Mouse (Mus musculus) intestine, embryonic 15.5 days (tissue): Measurements from ENCODE around the gene Adgra3. TPM values are rescaled to one million over a fixed set of nuclear protein-coding genes. Genes with fewer than 3 reads are reported as not detected.

Experiments
- ATAC-seq: fragments of 200-750 bp; cut with Nextera tagmentation; 2 replicates; pipeline ENCODE4 v1.8.0; 2017; ENCODE audit warnings: moderate TSS enrichment, moderate library complexity
- H3K27ac ChIP-seq: fragments of 300-500 bp; sonication (generic); 2 replicates; pipeline ENCODE4 v1.5.1; 2015; ENCODE audit warnings: mild to moderate bottlenecking, inconsistent platforms
- H3K27me3 ChIP-seq: fragments of 300-500 bp; sonication (generic); replicated peaks from 2 replicates; pipeline ENCODE4 v1.6.1; 2015; ENCODE audit warnings: inconsistent platforms
- H3K36me3 ChIP-seq: fragments of 300-500 bp; sonication (generic); 2 replicates; pipeline ENCODE4 v1.6.1; 2015; ENCODE audit warnings: inconsistent platforms
- H3K4me1 ChIP-seq: fragments of 300-500 bp; sonication (generic); replicated peaks from 2 replicates; pipeline ENCODE4 v1.6.1; 2015; ENCODE audit warnings: inconsistent platforms
- H3K4me2 ChIP-seq: fragments of 300-500 bp; sonication (generic); replicated peaks from 2 replicates; pipeline ENCODE4 v1.6.1; 2015; ENCODE audit warnings: mild to moderate bottlenecking, inconsistent platforms
- H3K4me3 ChIP-seq: fragments of 300-500 bp; sonication (generic); replicated peaks from 2 replicates; pipeline ENCODE4 v1.5.1; 2015; ENCODE audit warnings: inconsistent platforms
- H3K9ac ChIP-seq: fragments of 300-500 bp; sonication (generic); 2 replicates; pipeline ENCODE4 v1.6.1; 2015; ENCODE audit warnings: inconsistent platforms
- H3K9me3 ChIP-seq: fragments of 300-500 bp; sonication (generic); 2 replicates; pipeline ENCODE4 v1.6.1; 2016; ENCODE audit warnings: inconsistent platforms
- WGBS: fragments of 180-500 bp; shearing (Covaris S2); methylation state at CpG from one replicate; pipeline ENCODE4 v1.1.7; 2015; 5-methylcytosine and 5-hydroxymethylcytosine counted together
- polyA plus RNA-seq: library from polyadenylated mRNA; unstranded; fragments of >200 nt; fragmentation: Nextera tagmentation; extraction: Ambion mirVana; gene quantifications from 2 replicates; pipeline ENCODE4 v1.2.1, GENCODE M21; 2015

Adgra3 gene
- polyA plus RNA-seq, 1 experiment from 2014 or later = 19.3 TPM

DNA sequence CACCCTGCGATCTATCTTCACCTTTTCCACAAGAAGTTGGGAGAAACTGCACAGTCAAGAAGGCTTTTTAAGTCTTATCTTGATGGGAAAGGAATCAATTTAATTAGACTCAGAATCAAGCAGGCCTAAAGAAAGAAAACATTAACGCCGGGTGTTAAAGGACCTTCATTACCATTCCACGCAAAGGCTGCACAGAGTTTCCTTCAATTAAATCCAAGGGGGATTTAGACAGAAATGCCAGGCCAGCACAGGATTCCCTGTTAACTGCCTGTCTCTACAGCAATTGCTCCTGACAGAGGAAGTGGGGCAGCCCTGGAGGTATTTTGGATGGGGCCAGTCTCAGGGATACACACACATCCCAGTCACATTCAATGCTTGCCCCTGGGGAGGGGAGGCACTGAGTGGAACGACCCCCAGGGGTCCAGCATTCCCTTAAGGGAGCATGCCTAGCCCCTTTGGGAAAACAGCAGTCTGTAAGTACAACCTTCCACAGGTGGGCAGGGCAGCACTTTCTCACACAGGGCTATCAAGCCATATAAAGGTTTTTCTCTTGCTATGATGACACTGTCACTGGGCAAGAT, 10.4 kb downstream of the Adgra3 start:
- Histone ChIP-seq H3K9ac (no peak overlapping the region), H3K27ac (no peak overlapping the region), H3K27me3 (no peaks in the 10 kb centered on the region), H3K36me3 (no peaks in the 10 kb centered on the region), H3K9me3 (no peaks in the 10 kb centered on the region), H3K4me2 (no peak overlapping the region), H3K4me3 (no peak overlapping the region), H3K4me1 (peaks cover 8% of the 10 kb centered on the region; the same call in 1 of the 2 replicates)
- ATAC-seq = peak; percentile 47
- 67% methylated on average over 5 of the region's 5 CpGs for WGBS

DNA sequence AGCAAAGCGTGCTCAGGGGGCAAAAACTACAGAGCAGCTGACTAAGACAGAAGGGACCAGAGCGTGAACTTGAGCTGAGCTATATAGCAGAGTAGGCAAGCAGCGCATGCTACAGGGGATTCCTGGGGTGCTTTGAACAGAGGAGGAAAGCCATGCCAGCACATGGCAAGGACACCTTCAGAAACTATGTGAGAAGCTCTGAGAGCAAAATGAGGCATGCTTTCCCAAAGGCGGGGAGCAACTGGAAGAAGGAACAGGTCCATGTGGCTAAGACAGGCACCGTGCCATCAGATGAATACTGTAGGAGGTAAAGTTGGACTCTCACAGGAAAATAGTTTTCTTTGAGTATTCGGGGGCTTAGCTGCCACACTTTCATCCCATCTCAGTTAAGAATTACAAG, 13.6 kb downstream of the Adgra3 start:
- WGBS = 91% methylated on average over 6 of the region's 6 CpGs
- ATAC-seq = no peak
- Histone ChIP-seq H3K4me1 (peaks cover 2% of the 10 kb centered on the region; the same call in 1 of the 2 replicates), H3K4me3 (no peak overlapping the region), H3K27me3 (no peaks in the 10 kb centered on the region), H3K9ac (no peak overlapping the region), H3K27ac (no peak overlapping the region), H3K9me3 (no peaks in the 10 kb centered on the region), H3K36me3 (no peaks in the 10 kb centered on the region), H3K4me2 (no peak overlapping the region)

GRCm38 (mm10) chr5:50043677-50044076, 15.1 kb downstream of the Adgra3 start:
- H3K9ac ChIP-seq = no peak overlapping the region
- no peaks in the 10 kb centered on the region for H3K27me3 ChIP-seq
- H3K36me3 ChIP-seq = no peaks in the 10 kb centered on the region
- ATAC-seq = no peak
- H3K9me3 ChIP-seq = no peaks in the 10 kb centered on the region
- H3K4me3 ChIP-seq = no peak overlapping the region
- H3K27ac ChIP-seq = no peak overlapping the region
- WGBS = 86% methylated on average over 4 of the region's 4 CpGs
- H3K4me1 ChIP-seq = peaks cover 2% of the 10 kb centered on the region; the same call in 1 of the 2 replicates
- H3K4me2 ChIP-seq = no peak overlapping the region

GRCm38 (mm10) chr5:50042274-50042943, 16.4 kb downstream of the Adgra3 start:
- no peaks in the 10 kb centered on the region for H3K9me3 ChIP-seq
- H3K27ac ChIP-seq = no peak overlapping the region
- no peaks in the 10 kb centered on the region for H3K36me3 ChIP-seq
- WGBS = 54% methylated on average over 7 of the region's 7 CpGs
- no peak overlapping the region for H3K4me3 ChIP-seq
- no peaks in the 10 kb centered on the region for H3K27me3 ChIP-seq
- H3K4me1 ChIP-seq = peaks cover 2% of the 10 kb centered on the region
- no peak overlapping the region for H3K4me2 ChIP-seq
- no peak overlapping the region for H3K9ac ChIP-seq
- ATAC-seq = no peak

DNA sequence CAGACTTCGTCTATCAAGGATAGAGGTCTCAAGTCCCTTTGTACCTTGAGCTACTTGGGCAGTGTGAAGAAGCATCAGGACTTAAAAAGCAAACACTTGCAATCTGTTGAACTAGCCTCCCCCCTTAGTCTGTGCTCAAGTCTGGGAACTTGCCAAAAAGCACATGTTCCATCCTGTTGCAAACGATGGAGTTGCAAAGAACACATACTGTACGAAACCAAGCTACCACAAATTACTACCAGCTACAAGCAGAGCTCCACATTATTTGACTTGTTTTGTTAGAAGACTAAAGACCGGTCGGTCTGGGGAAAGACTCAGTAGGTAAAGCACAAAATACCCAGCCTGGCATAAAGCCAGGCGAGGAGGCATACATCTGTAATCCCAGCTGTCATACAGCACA, 19.3 kb downstream of the Adgra3 start:
- H3K4me2 ChIP-seq = no peak overlapping the region
- no peaks in the 10 kb centered on the region for H3K36me3 ChIP-seq
- no peaks in the 10 kb centered on the region for H3K27me3 ChIP-seq
- no peak for ATAC-seq
- no peaks in the 10 kb centered on the region for H3K9me3 ChIP-seq
- no peak overlapping the region for H3K4me3 ChIP-seq
- peaks cover 14% of the 10 kb centered on the region for H3K4me1 ChIP-seq
- WGBS = 70% methylated on average over 6 of the region's 6 CpGs
- H3K27ac ChIP-seq = no peak overlapping the region
- H3K9ac ChIP-seq = no peak overlapping the region

DNA sequence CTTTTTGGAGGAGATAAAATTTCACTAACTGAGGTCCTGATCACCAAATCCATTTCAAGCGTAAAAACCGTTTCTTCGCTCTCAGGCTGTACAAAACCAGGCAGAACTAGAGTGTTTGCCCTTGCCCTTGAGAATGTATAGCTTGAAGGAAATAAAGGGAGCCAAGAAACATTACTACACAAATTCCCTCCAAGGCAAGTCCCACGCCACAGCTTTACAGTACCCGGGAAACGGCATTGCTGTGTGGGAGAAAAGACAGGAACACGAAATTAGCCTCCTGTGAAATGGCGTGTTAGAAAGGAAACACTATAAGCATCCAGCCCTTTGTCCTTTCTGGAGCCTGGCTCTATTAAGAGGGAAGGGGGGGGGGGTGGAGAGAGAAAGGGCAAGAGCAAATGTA, 21.1 kb downstream of the Adgra3 start:
- no peak for ATAC-seq
- H3K27me3 ChIP-seq = no peaks in the 10 kb centered on the region
- no peaks in the 10 kb centered on the region for H3K9me3 ChIP-seq
- peaks cover 21% of the 10 kb centered on the region for H3K4me1 ChIP-seq
- 74% methylated on average over 8 of the region's 8 CpGs for WGBS
- H3K4me2 ChIP-seq = no peak overlapping the region
- H3K4me3 ChIP-seq = no peak overlapping the region
- no peaks in the 10 kb centered on the region for H3K36me3 ChIP-seq
- no peak overlapping the region for H3K9ac ChIP-seq
- H3K27ac ChIP-seq = no peak overlapping the region

GRCm38 (mm10) chr5:50034900-50035514, 23.8 kb downstream of the Adgra3 start:
- no peaks in the 10 kb centered on the region for H3K36me3 ChIP-seq
- no peak for ATAC-seq
- no peaks in the 10 kb centered on the region for H3K9me3 ChIP-seq
- WGBS = 83% methylated on average over 8 of the region's 8 CpGs
- no peaks in the 10 kb centered on the region for H3K27me3 ChIP-seq
- no peak overlapping the region for H3K4me3 ChIP-seq
- H3K4me2 ChIP-seq = no peak overlapping the region
- peaks cover 26% of the 10 kb centered on the region for H3K4me1 ChIP-seq
- no peak overlapping the region for H3K9ac ChIP-seq
- H3K27ac ChIP-seq = no peak overlapping the region

- no peaks in the 10 kb centered on the region for H3K36me3 ChIP-seq
- H3K9ac ChIP-seq = no peak overlapping the region
- peaks cover 26% of the 10 kb centered on the region for H3K4me1 ChIP-seq
- peak; percentile 19; the same call in 1 of the 2 replicates for ATAC-seq
- WGBS = 45% methylated on average over 6 of the region's 6 CpGs
- no peaks in the 10 kb centered on the region for H3K27me3 ChIP-seq
- no peak overlapping the region for H3K27ac ChIP-seq
- no peak overlapping the region for H3K4me3 ChIP-seq
- H3K4me2 ChIP-seq = no peak overlapping the region
- no peaks in the 10 kb centered on the region for H3K9me3 ChIP-seq
Observed at GRCm38 (mm10) chr5:50034231-50034630, 24.6 kb downstream of the Adgra3 start.

DNA sequence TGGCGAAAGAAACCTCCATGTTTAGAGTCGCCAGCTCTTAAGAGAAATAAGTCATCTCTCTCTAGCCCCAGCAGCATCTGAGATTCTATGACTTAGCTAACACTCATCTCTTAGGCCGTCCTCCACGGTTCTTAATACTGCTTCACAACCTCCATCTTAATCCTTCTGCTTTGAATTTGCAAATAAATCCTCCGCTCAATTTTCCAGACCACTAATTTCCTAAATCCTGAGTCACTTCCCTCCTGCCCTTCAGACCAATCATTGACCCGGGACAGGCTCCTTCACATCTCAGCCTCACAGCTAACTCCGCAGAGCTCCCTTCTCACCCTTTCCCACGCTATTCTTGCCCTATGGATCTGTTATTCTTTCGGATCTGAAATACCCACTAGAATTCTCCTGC, 25.1 kb downstream of the Adgra3 start:
- Histone ChIP-seq H3K36me3 (no peaks in the 10 kb centered on the region), H3K9ac (no peak overlapping the region), H3K9me3 (no peaks in the 10 kb centered on the region), H3K4me3 (no peak overlapping the region), H3K4me1 (peaks cover 26% of the 10 kb centered on the region), H3K4me2 (no peak overlapping the region), H3K27me3 (no peaks in the 10 kb centered on the region), H3K27ac (no peak overlapping the region)
- ATAC-seq = no peak
- WGBS = 82% methylated on average over 9 of the region's 9 CpGs

GRCm38 (mm10) chr5:50032332-50032731, 26.5 kb downstream of the Adgra3 start:
- ATAC-seq = peak; percentile 63
- Histone ChIP-seq H3K36me3 (no peaks in the 10 kb centered on the region), H3K4me3 (no peak overlapping the region), H3K27me3 (no peaks in the 10 kb centered on the region), H3K9ac (no peak overlapping the region), H3K4me1 (peaks cover 32% of the 10 kb centered on the region), H3K4me2 (no peak overlapping the region), H3K9me3 (no peaks in the 10 kb centered on the region), H3K27ac (peak overlapping the region; percentile 15; the same call in 1 of the 2 replicates)
- WGBS = 56% methylated on average over 5 of the region's 5 CpGs

- Histone ChIP-seq H3K4me2 (no peak overlapping the region), H3K36me3 (no peaks in the 10 kb centered on the region), H3K27me3 (no peaks in the 10 kb centered on the region), H3K9me3 (no peaks in the 10 kb centered on the region), H3K27ac (peak overlapping the region; percentile 15; the same call in 1 of the 2 replicates), H3K9ac (no peak overlapping the region), H3K4me3 (no peak overlapping the region), H3K4me1 (peaks cover 36% of the 10 kb centered on the region)
- 63% methylated on average over 2 of the region's 2 CpGs for WGBS
- peak; percentile 55 for ATAC-seq
Observed at GRCm38 (mm10) chr5:50031763-50032272, 27.0 kb downstream of the Adgra3 start.

DNA sequence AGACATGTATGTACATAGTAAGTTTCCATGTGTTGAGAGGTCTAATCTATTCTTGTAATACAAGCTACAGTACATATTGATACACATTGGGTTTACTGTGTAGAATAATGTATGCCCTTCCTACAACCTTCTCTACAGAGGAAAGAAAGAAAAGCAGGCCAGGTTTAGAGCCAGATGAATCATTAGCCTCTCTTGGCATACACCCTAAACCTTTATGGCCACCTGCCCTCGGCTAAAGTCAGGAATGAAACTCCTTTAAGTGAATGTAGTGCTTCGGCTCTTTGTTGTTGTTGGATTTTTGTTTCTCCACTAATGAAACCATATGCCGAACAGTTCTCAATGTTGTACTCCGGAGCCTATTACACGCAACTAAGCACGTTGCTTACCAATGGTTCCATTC, 27.5 kb downstream of the Adgra3 start:
- Histone ChIP-seq H3K4me1 (peaks cover 36% of the 10 kb centered on the region), H3K36me3 (no peaks in the 10 kb centered on the region), H3K4me2 (no peak overlapping the region), H3K9me3 (no peaks in the 10 kb centered on the region), H3K4me3 (no peak overlapping the region), H3K27ac (no peak overlapping the region), H3K9ac (no peak overlapping the region), H3K27me3 (no peaks in the 10 kb centered on the region)
- 88% methylated on average over 6 of the region's 6 CpGs for WGBS
- ATAC-seq = no peak
